Mouse (Mus musculus) spleen, embryonic (tissue): ENCODE results near the gene Foxa2.

Experiments used
- CTCF ChIA-PET: fragments of 350-600 bp; sonication (Branson Sonifier 250); formaldehyde crosslinking; loops from one replicate; lab custom pipeline; 2022; lab: Charles Lee

The Foxa2 gene

DNA sequence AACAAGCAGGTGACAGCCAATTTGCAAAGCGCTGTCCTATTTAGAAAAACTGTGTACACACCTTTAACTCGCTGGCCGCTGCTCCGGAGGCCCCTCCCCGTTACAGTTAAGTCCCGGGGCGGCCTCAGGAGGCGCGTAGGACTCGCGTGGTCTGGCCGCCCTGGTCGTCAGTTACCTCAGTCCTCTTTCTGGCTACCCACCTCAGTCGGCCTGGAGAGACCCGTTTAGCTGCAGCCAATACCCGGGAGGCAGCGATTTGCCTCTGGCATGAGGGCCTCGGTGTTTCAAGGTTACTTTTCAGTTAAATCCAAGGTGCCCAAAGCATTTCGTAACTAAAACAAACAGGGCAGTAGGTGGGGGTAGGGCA is at the start of gene Foxa2:
Gene Foxa2, minus strand, starts transcription at position 171 of the 367 bp plus-strand sequence.
- CTCF ChIA-PET, result no interaction called here

DNA sequence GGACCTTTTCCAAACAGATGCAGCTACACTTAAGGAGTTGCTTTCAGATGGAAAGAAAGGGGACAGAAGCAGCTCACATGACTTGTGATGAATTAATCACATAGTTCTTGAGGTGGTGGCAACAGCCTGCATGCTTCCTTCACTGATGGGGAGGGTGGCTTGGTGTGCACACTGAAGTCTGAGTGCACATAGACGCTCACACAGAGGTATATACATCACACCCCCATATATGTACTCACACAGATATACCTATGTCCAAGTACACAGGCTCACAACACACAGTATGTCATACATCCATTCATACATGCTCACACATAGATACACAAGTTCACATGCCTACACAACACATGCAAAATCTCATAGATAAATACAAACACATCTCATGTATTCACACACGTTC is 45.3 kb upstream of the Foxa2 start:
- CTCF ChIA-PET, result no interaction called here

DNA sequence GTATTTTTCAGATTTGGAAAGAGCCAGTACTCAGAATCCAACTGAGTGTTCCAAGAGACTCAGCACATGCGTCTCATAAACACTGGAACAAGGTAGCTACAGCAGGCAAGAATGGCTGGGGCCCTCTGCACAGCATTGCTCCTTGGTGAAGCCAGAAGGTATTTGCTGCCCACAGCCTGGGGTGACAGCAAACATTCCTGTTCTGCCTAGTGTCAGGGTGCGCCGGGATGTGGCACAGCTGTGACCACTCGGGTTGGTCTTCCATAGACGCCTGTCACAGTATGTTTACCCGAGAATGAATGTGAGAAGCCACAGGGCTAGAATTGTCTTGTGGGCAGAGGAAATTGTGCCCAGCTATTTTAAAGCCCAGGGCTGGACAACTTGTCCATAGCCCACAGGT is 44.9 kb upstream of the Foxa2 start:
- CTCF ChIA-PET, result no interaction called here

DNA sequence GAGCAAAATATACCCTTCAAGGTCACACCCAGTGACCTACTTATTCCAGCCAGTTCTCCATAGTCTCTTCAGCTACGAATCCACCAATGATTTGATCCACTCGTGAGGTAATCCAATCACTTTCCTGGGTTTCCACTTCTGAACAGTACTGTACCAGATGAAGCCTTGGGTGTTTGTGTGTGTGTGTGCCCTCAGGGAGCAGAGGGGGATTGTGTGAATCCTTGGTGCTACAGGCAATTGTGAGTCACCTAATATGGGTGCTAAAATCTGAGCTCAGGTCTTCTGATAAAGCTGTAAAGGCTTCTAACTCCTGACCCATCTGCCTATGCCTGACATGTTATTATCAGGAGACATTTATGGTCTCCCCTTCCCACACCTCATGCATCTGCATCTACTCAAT is 43.3 kb upstream of the Foxa2 start:
- CTCF ChIA-PET, result no interaction called here

DNA sequence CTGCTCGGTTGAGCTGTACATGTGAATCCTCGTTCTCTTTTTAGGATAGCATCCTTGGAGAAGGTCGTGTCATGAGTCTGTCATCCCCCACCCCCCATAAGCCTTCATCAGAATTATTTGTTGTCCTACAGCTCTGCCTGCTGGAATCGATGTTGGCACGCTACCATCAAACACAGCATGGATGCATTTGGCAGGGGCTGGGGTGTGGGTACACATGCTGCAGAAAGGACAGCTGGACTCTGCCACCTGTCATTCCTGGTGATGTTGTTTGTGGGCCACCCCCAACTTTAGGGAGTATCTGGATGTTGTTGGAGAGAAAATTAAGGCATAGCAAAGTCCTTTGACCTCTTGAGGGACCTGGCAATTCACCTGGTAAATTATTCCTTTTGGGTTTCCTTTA is 38.8 kb upstream of the Foxa2 start:
- CTCF ChIA-PET, result no interaction called here

DNA sequence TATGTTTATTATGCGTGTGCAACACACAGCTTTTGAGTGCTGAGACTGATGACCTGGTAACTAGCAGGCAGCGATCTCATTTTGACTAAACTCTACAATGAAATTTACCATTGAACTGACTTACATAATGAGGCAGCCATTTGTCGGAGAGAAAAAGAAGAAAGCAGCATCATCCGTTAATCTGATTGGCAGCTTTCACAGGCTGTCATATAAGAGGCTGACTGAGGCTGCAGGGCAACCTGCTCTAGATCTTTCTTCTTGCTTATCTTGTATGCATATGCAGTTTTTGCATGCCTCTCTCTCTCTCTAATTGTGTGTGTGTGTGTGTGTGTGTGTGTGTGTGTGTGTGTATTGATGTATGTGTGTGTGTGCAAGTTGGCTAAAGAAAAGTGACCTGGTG is 38.4 kb upstream of the Foxa2 start:
- CTCF ChIA-PET, result no interaction called here

DNA sequence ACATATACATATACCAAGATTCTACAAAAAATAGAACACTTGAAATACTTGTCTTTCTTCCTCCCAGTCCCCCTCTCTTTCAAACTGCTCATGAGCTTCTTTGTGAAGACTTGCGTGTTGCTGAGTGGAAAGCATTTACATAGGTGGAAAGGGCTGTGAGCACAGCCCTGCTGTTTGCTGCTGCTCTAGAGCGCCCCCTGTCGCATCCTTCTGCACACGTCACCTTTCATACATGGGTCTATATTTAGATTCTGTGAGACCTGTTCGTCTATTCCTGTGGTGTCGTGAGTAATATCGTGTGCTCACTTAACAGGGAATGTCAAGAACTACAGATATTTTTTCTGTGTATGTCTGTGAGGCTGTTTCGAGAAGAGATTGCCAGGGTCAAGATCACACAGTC is 35.5 kb upstream of the Foxa2 start:
- CTCF ChIA-PET, result no interaction called here

DNA sequence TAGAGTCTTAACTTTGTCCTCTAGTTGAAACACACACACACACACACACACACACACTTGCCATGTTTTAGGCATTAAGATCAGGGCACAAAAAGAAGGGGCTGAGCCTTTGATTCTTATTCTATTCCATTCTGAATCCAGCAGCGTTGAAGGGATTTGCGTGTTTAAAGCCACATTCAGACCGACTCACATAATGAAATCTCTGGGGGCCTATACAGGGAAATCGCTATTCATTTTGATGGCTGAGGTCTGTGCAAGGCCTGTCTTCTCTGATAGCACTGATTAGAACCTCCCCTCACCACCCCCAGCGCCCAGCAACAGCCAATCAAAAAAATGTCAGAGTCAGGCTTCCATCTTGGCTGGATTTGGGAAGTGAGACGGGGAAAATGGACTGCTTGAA is 13.9 kb upstream of the Foxa2 start:
- CTCF ChIA-PET, result no interaction called here

DNA sequence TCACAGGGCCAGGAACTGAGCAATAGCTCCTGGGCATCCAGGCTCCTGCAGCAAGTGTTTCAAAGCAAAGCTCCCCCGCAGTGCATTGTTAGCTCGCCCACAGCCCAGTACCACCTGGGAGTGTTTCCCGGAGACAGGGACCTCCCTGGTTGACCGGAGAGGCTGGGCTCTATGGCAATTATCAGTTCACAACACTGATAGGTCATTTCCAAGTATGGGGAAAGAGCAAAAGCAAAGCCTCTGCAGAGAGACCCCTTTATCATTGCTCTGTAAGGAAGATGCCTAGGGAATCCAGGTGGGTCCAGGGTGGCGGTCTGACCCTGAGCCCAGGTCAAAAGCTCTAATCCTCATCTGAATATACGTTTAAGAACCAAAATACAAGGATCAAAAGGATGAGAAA is 6.6 kb upstream of the Foxa2 start:
- CTCF ChIA-PET, result no interaction called here

DNA sequence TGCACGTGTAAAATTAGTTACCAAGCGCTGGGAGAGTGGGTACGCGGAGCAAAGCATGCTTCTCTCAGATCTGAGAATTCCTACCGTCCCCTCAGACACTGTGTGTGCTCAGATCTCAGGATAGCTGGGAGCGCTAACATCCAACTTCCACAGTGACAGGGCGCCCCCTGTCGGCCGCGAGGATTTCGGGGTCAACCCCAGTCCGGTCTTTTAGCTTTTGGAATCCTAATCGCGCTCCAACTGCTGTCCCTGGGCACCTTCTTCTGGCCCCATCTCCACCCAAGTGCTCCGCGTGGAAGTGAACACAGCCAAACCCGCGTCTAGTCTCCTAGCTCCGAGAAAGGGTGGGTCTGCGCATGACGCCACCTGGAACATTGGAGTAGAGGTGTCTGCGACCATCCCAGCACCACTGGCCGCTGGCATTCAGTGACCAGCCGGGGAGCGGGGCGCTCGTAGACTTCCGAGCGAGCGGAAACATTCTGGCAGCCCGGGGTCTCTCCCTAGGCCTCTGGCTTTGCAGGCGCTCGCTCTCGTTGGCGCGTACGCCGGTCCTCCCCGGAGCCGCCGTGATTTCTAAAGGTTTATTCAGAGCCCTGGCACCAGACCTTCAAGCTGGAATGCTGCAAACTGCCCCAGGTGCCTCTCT is 1.8 kb upstream of the Foxa2 start:
- CTCF ChIA-PET, result no interaction called here

DNA sequence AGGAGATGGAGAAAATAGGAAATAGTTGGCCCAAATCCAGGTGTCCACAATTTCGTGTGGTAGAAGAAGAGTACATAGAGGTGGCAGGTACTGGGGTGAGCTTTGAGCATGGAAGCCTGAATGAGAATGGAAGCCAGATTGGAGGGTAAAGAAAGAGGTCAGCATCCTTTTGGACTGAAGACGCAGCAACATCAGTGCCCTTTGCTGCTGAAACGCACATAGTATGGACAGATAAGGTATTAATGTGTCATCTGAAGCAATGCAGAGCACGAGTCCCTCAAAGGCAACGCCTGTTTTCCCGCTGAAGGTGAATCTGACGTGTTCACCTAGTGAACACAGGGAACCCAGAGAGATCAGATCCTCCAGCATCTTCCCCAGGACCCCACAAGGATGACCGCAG is 842 bp upstream of the Foxa2 start:
- CTCF ChIA-PET, result no interaction called here

DNA sequence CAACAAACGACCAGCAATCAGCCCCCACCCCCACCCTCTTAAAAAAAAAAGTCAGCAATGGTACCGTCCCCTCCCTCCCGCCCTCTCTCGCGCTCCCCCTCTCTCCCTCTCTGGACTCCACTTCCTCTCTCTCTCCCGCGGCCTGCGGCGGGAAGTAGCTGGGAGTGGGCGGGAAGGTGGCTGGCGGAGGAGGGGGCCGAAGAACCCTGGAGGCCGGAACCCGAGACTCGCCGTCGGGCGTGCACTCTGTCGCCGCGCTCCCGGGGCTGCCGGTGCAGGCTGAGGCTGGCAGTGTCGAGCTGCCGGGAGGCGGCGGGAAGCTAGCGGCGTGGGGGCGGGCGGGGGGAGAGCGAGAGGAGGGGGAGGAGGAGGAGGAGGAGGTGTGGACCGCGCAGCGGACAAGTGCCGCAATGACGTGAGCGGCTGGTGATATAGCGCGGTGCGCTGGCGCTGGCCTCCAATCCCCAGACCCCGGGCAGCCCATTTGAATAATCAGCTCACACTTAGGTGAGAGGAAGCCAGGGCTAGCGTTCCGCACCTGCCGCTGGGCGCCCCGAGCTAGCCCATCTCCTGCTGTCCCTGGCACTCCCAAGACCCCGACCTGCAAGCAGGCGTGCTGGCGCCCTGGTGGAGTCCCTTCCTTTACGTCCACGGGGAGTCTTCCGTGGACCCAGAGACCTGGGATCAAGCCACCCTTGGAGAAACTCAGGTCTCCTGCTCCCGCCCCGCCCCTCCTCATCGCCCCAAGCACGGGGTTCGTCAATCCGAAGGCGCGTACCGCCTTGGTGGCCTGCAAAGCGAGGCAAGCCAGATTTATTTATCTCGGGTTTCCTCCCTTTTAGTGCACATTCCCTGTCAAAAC is 601 bp downstream of the Foxa2 start:
- CTCF ChIA-PET, result no interaction called here

DNA sequence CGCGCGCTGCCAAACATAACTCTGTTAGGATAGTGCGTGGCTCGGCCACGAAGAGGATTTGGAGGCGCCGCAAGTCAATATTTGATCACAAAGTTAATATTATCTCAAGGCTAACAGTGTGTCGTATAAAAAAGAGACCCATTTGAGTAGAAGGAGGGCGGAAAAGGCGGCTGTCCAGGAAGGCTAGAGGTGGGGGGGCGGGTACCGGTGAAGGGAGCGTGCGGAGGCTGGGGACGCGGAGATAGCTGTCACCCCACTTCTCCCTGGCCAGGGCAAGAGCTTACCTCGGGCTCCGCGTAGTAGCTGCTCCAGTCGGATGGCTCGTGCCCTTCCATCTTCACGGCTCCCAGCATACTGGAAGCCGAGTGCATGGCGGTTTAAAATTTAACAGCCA is 1.2 kb downstream of the Foxa2 start:
- CTCF ChIA-PET, result no interaction called here

DNA sequence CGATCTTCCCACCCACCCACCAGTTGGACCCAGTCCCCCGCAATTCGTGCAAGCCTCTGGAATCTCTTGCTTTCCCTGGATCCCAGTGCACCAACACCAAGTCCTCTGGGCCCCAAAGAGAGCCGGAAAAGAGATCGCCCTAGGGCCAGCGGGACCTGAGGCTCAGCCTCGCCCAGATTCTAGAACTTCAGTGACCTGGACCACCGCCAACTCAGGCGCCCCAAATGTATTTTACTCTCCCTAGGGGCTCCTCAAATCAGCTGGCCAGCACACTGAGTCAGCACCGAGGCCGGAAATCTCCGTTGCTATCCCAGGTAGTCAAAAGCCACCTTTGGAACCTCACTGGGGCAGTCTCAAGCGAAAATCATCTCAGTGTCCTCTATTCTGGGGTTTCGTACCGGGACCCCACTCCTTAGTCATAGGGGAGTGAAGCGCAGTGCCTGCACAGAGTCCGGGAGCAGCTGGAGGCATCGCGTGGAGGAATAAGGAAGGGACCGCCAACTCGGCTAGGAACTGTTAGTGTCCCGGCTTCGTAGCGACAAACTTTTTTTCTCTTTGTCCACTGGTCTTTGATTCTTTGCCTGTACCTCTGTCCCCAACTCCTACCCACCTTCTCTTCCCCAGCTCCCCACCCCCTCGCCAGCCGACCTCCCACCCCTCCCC is 1.8 kb downstream of the Foxa2 start:
- CTCF ChIA-PET, result no interaction called here

DNA sequence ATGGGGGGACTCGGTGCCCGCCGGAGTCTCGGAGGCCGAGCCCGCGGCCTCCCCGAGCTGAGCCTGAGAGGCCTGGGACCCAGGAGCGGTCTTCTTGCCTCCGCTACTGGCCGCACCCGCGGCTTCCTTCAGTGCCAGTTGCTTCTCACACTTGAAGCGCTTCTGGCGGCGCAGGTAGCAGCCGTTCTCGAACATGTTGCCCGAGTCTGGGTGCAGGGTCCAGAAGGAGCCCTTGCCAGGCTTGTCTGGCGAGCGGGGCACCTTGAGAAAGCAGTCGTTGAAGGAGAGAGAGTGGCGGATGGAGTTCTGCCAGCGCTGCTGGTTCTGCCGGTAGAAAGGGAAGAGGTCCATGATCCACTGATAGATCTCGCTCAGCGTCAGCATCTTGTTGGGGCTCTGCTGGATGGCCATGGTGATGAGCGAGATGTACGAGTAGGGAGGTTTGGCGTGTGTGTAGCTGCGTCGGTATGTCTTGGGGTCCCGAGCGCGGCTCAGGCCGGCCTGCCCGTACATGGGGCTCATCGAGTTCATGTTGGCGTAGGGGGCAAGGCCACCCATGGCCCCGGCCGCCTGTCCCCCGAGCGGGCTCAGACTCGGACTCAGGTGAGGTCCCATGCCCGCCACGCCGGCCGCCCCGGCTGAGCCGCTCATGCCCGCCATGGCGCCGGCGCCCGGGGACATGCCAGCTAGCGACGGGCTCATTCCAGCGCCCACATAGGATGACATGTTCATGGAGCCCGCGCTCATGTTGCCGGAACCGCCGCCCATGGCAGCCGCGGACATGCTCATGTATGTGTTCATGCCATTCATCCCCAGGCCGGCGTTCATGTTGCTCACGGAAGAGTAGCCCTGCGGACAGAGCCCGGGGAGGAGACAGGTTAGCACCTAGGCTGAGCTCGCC is 2.5 kb downstream of the Foxa2 start:
- CTCF ChIA-PET, result no interaction called here

DNA sequence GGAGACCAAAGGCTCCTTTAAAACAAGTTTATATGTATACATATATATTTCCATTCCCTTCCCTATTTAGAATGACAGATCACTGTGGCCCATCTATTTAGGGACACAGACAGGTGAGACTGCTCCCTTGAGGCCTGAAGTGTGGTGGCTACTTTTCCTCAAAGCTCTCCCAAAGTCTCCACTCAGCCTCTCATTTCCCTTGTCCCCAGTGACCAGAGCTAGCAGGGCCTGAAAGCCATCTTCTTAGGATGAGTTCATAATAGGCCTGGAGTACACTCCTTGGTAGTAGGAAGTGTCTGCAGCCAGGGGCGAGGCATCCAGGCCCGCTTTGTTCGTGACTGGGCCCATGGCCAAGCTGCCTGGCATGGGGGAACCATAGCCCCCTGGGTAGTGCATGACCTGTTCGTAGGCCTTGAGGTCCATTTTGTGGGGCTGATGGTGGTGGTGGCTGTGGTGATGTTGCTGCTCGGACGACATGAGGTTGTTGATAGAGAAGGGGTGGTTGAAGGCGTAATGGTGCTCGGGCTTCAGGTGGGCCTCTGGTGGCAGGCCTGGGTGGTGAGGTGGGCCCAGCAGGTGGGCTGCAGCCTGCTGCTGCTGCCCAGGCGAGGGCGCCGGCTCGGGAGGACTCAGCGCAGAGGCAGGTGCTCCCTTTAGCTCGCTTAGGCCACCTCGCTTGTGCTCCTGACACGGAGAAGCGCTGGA is 3.3 kb downstream of the Foxa2 start:
- CTCF ChIA-PET, result no interaction called here

DNA sequence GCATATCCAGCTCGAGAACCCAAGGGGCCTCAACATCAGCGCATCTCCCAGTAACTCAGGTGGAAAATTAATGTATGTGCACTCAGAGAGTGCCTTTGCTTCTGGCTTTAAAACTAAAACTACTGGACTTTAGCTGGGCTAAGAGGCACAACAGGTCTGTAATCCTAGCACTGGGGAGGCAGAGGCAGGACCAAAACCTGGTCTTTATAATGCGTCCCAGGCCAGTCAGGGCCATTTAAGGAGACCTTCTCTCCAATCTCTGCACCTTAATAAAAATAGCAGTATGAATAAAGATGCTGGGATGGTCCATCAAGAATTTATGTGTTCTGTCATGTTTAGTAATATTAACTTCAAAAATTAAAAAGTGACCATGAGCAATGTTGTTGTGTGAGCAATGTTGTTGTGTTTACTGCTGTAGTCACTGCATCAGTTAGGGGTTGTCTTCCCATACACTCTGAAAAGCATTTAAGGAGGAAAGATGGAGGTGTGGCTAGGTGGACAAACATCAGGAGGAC is 4.6 kb downstream of the Foxa2 start:
- CTCF ChIA-PET, result no interaction called here

DNA sequence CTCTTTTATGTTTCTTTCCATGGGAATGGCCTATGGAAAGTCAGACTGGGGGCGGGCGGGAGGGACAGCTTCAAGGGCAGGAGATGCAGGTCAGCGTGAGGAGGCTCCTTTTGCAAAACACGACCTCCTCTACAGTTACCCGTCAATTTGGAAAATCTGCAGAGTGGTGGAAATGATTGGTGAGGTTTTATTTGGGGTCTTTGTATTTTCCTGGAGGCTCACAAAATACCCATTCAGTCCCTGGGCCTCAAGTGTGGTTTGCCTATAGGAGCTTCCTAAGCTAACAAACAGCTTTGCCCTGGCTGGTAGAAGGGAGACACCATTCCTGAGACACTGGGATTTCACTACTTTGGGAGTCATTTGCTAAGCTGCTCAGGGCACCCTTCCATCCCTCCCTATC is 5.4 kb downstream of the Foxa2 start:
- CTCF ChIA-PET, result no interaction called here

DNA sequence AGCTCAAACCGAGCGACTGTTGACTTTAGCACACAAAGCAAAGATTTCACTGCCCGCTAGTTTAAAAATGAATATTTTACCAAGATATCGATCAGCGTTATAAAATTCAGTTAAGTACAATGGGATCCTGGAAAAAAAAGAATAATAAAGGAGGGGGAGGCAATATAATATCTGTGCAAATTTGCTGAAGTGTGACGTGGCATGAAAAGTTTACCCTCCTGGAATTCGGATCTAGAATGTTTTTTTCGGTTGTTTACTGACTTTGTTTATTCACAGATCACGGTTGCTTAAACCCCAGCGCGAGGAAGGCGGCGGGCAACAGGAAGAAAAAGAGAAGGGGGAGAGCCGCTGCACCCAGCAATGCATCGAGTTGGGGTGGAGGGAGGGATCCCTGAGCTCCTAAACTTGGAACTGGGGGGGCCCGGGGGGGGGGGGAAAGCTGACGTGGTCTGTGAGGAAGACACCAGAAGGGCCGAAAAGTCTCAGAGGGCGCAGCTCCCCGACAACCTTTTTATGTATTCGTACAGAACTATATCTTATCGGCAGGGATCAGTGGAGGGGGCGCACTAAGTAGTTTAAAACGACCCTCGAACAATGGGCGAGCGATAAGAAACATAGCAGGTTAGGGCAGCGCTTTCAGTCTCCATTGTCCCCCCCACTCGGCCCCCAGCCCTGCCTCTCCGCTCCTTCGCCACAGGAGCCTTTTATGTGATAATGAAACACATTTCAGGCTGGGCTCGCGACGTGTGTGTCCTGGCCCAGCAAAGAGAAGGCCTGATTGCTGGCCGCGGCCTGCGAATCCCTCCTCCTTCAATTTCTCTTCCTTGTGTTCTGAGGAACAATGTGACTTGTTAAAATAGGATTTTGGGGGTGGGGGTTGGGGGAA is 6.3 kb downstream of the Foxa2 start:
- CTCF ChIA-PET, result no interaction called here
